Mouse (Mus musculus): ENCODE results near the gene Thsd7a. TPM values are rescaled to one million over a fixed set of nuclear protein-coding genes. Genes with fewer than 3 reads are reported as not detected.

The Thsd7a gene
- polyA plus RNA-seq, 1 experiment from 2014 or later: 3.6 TPM

DNA sequence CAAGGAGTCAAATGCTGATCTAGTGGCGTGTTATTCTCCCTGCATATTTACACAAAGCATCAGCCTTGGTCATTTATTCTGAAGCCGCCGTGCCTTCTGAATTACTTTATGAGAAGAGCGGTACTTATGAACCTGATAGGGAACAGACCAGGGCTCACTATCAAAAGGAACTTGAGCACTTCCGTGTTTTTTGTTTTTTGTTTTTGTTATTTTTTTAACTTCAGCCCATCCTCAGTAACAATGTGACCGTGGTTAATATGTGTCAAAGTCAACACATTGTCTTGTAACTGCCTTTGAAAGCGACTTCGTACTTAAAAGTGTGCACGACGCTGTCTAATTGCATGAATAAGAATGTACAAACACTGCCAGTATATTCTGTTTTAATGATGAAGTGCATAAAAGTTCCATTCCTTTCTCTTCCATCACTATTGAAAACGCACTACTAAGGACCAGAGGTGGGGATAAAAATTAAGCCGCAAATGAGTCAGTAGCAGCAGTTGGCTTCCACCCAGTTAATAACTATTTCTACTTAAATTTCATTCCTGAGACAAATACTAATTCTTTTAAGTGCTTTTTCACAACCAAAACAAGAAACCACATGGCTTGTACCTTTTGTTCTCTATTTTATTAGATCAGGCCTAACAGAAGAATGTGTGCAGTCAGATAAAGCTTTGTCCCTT is 461 bp upstream of the Thsd7a start:
- H3K27me3 ChIP-seq: peaks cover 6% of the 10 kb centered on the region; the same call in 1 of the 2 replicates
- ATAC-seq (ENCODE audit: insufficient number of reproducible peaks, insufficient read depth, low FRiP score, low TSS enrichment, low read depth): no peak
- WGBS: 15% methylated on average over 12 of the region's 12 CpGs
- no peaks in the 10 kb centered on the region for H3K9me3 ChIP-seq
- H3K36me3 ChIP-seq: no peaks in the 10 kb centered on the region
- peak overlapping the region; percentile 94 for H3K4me2 ChIP-seq
- H3K4me3 ChIP-seq: peak overlapping the region; percentile 71
- H3K4me1 ChIP-seq: peaks cover 5% of the 10 kb centered on the region; the same call in 1 of the 2 replicates
- H3K27ac ChIP-seq: no peak overlapping the region
- H3K9ac ChIP-seq: peak overlapping the region; percentile 77

DNA sequence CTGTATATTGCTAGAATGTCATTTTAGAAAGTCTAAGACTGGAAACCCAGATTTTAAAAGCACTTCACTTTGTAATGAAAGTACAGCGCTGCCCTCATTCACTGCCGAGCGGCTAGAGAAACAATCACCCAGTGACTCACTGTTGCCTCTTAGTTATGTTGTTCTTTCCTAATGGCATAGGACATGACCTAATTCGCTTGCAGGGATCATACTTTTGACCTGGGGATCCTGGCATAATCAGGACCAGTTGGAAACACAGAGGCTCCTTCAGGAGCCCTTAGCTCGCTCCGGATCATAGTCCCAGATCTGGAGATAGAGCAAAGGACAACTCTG is 790 bp downstream of the Thsd7a start:
- Histone ChIP-seq H3K27me3 (peaks cover 6% of the 10 kb centered on the region; the same call in 1 of the 2 replicates), H3K9ac (peak overlapping the region; percentile 77), H3K27ac (peak overlapping the region; percentile 48; the same call in 1 of the 2 replicates), H3K4me3 (peak overlapping the region; percentile 71), H3K36me3 (no peaks in the 10 kb centered on the region), H3K4me2 (peak overlapping the region; percentile 94), H3K4me1 (peaks cover 5% of the 10 kb centered on the region; the same call in 1 of the 2 replicates), H3K9me3 (no peaks in the 10 kb centered on the region)
- 0% methylated on average over 6 of the region's 6 CpGs for WGBS
- ATAC-seq (ENCODE audit: insufficient number of reproducible peaks, insufficient read depth, low FRiP score, low TSS enrichment, low read depth): no peak

DNA sequence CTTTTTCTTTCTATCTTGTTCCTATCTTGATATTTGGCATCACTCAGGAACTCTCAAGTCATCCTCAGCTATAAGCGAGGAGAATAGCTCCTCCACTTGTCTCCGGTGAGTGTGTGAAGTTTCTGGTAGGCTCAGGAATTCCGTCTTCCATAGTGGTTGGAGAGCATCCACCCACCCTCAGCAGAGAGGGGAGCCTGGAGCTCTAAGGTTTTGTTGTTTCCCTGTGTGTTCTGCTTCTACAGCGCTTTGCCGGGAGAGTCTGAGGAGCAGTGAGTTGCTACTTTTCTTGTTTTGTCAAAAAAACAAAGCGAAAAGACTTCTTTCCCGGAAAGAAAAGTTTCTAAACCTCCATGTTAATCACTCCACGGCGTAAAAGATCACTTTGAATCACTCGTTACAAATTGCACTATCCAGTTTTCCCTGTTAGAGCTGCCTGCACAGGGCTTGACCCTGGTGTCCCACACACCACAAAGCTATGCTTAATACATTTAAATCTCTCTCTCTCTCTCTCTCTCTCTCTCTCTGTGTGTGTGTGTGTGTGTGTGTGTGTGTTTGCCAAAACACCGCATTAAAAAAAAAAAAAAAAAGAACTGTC is 1.3 kb downstream of the Thsd7a start:
- H3K27ac ChIP-seq: no peak overlapping the region
- H3K9ac ChIP-seq: peak overlapping the region; percentile 77
- H3K4me3 ChIP-seq: peak overlapping the region; percentile 71
- no peaks in the 10 kb centered on the region for H3K9me3 ChIP-seq
- 6% methylated on average over 11 of the region's 11 CpGs for WGBS
- H3K36me3 ChIP-seq: no peaks in the 10 kb centered on the region
- H3K27me3 ChIP-seq: peaks cover 6% of the 10 kb centered on the region; the same call in 1 of the 2 replicates
- ATAC-seq (ENCODE audit: insufficient number of reproducible peaks, insufficient read depth, low FRiP score, low TSS enrichment, low read depth): no peak
- peak overlapping the region; percentile 94 for H3K4me2 ChIP-seq
- H3K4me1 ChIP-seq: peaks cover 5% of the 10 kb centered on the region; the same call in 1 of the 2 replicates

DNA sequence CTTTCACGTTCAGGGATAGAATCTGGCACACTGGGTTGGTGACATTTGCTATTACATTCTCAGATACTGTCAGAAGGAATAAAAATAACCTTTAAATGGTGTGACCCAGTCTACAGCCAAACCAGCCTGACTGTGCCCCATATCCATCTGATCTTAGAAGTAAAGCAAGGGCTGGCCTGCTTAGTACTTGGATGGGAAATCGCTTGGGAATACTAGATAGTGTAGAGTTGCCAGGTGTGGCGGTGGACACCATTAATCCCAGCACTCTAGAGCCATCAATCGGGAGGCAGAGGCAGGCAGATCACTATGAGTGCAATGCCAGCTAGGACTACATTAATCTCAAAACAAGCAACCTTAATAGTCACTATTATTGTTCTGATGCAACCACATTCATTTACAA is 6.4 kb downstream of the Thsd7a start:
- H3K4me1 ChIP-seq: peaks cover 2% of the 10 kb centered on the region; the same call in 1 of the 2 replicates
- ATAC-seq (ENCODE audit: insufficient number of reproducible peaks, insufficient read depth, low FRiP score, low TSS enrichment, low read depth): no peak
- no peaks in the 10 kb centered on the region for H3K9me3 ChIP-seq
- no peaks in the 10 kb centered on the region; the same call in 1 of the 2 replicates for H3K27me3 ChIP-seq
- H3K27ac ChIP-seq: no peak overlapping the region
- WGBS: 87% methylated on average over 4 of the region's 4 CpGs
- H3K9ac ChIP-seq: no peak overlapping the region
- no peak overlapping the region for H3K4me2 ChIP-seq
- H3K36me3 ChIP-seq: no peaks in the 10 kb centered on the region
- no peak overlapping the region for H3K4me3 ChIP-seq

DNA sequence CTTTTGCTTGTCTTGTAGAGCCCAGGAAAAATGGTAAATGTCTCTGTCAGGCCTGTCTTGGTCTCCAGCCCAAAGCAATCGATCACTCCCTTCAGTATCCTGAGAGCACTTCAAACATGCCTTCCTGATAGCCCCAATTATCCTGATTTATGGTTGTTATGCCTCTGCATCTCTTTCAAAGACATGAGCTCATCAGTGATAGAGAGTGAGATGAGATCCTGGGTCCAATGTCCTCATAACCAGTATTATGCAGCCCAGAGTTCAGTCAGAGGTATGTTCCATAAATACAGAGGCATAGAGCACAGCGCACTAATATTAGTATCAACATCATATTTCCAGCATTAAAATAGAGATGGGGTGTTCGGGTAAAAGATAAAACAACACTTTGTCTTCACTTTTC is 15.3 kb downstream of the Thsd7a start:
- Histone ChIP-seq H3K4me1 (no peaks in the 10 kb centered on the region), H3K4me3 (no peak overlapping the region), H3K27ac (no peak overlapping the region), H3K36me3 (no peaks in the 10 kb centered on the region), H3K9me3 (no peaks in the 10 kb centered on the region), H3K4me2 (no peak overlapping the region), H3K9ac (no peak overlapping the region), H3K27me3 (no peaks in the 10 kb centered on the region)
- no peak for ATAC-seq (ENCODE audit: insufficient number of reproducible peaks, insufficient read depth, low FRiP score, low TSS enrichment, low read depth)
- WGBS: 86% methylated on average over 3 of the region's 3 CpGs

DNA sequence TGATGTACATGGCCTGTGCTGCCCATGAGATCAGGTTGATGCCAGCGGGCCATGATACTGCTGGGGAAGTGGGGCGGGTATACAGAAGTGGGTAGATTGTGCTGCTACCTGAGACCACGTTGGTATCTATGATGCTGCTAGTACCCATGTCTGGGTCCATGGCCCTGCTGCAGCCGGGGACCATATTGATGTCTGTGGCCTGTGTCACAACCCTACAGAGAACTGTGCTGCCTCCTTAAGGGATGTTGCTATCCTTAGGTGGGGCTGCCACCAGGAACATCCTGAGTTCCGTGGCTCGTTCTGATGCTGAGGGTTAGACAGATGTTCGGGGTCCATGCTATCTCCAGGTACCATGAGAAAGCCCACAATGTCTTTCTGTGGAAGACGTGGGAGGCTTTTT is 33.1 kb downstream of the Thsd7a start:
- Histone ChIP-seq H3K4me1 (no peaks in the 10 kb centered on the region), H3K9me3 (no peaks in the 10 kb centered on the region), H3K9ac (no peak overlapping the region), H3K27ac (no peak overlapping the region), H3K36me3 (no peaks in the 10 kb centered on the region), H3K27me3 (no peaks in the 10 kb centered on the region), H3K4me3 (no peak overlapping the region), H3K4me2 (no peak overlapping the region)
- 0 out of 2 replicates have a peak, but pooled peaks have one; percentile 37 for ATAC-seq (ENCODE audit: insufficient number of reproducible peaks, insufficient read depth, low FRiP score, low TSS enrichment, low read depth)
- WGBS: 91% methylated on average over 8 of the region's 8 CpGs

DNA sequence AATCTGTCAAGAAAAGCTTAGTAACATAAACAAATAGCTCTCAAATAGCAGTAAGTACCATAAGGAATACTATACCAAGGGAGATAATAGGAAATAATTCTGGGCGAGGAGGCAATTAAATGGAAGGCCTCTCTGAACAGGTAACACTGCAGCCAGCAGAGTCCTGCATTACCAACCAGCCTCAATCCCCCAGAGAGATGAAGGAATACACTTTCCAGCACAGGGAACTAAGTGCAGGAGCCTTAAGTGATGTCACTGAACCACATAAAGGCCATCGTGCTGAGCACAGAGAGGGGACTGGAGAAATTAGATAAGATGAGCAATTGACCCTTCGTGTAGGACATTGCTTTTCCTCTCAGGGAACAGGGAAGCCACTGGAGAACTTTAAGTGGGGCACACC is 36.6 kb downstream of the Thsd7a start:
- no peak for ATAC-seq (ENCODE audit: insufficient number of reproducible peaks, insufficient read depth, low FRiP score, low TSS enrichment, low read depth)
- no peak overlapping the region for H3K9ac ChIP-seq
- H3K4me1 ChIP-seq: no peaks in the 10 kb centered on the region
- no peaks in the 10 kb centered on the region for H3K36me3 ChIP-seq
- WGBS: 75% methylated on average over 3 of the region's 3 CpGs
- no peaks in the 10 kb centered on the region for H3K27me3 ChIP-seq
- H3K4me2 ChIP-seq: no peak overlapping the region
- H3K4me3 ChIP-seq: no peak overlapping the region
- no peak overlapping the region for H3K27ac ChIP-seq
- no peaks in the 10 kb centered on the region for H3K9me3 ChIP-seq

DNA sequence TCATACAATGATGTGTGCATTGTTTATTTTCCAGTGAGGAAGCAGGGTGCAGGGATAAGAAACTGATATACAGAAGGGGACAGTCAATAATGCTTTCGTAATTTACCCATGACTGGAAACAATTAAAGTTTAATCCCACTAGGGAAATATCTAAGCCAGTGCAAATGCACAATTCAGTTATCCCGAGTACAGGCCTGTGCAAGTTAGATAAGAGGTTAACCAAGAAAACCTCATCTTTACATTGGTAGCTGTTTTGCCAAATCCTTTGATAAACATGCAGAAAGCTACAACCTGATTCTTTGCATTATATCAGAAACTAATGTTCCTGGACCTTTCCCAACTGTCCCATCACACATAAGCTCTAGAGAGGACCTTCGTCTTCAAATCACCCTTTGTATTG is 46.3 kb downstream of the Thsd7a start:
- Histone ChIP-seq H3K4me3 (no peak overlapping the region), H3K4me1 (no peaks in the 10 kb centered on the region), H3K27me3 (no peaks in the 10 kb centered on the region), H3K9me3 (no peaks in the 10 kb centered on the region), H3K36me3 (no peaks in the 10 kb centered on the region), H3K27ac (no peak overlapping the region), H3K9ac (no peak overlapping the region), H3K4me2 (no peak overlapping the region)
- WGBS: 44% methylated on average over 3 of the region's 3 CpGs
- no peak for ATAC-seq (ENCODE audit: insufficient number of reproducible peaks, insufficient read depth, low FRiP score, low TSS enrichment, low read depth)

DNA sequence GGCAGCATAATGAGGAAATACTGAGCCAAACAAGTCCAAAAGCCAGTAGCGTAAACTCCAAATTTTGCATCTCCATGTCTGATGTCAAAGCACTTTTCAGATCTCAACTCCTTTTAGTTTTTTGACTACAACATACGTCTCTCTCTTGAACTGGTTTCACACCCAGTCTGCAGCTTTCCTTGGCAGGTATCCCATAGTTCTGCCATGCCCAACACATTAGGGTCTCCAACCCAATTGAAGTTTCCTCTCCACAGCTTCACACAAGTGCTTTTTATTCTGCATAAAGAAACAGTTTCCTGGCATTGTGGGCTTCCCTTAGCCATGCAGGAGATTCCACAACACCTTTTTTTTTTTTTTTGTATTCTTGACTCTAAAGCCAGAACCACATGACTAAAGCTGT is 50.1 kb downstream of the Thsd7a start:
- WGBS: 82% methylated on average over 2 of the region's 2 CpGs

DNA sequence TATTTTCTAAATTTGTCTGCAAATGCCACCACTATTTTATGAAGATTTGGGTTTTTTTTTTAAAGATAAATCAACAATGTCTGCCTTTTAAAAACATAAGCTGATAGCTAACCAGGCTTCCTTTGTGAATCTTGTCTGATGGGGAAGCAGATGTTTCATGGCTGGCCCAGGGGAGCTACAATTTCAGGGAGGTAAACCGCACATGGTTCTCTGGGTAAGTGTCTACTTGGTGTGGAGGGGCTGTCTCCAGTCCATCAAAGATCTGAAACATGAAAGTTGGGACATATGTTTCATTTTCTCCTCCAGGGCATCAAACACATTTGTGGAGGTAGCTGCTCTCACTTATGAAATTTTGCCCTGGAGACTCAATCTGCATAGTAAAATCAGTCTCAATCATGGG is 55.5 kb downstream of the Thsd7a start:
- WGBS: 55% methylated on average over 1 of the region's 1 CpGs
- H3K4me3 ChIP-seq: no peak overlapping the region
- ATAC-seq (ENCODE audit: insufficient number of reproducible peaks, insufficient read depth, low FRiP score, low TSS enrichment, low read depth): no peak
- no peaks in the 10 kb centered on the region for H3K4me1 ChIP-seq
- H3K27ac ChIP-seq: no peak overlapping the region
- H3K27me3 ChIP-seq: no peaks in the 10 kb centered on the region
- no peaks in the 10 kb centered on the region for H3K36me3 ChIP-seq
- no peak overlapping the region for H3K9ac ChIP-seq
- H3K4me2 ChIP-seq: no peak overlapping the region
- H3K9me3 ChIP-seq: no peaks in the 10 kb centered on the region

More for the DNA sequence above, 50.1 kb downstream of the Thsd7a start:
- ATAC-seq (ENCODE audit: insufficient number of reproducible peaks, insufficient read depth, low FRiP score, low TSS enrichment, low read depth): no peak
- Histone ChIP-seq H3K4me2 (no peak overlapping the region), H3K9me3 (no peaks in the 10 kb centered on the region), H3K4me1 (no peaks in the 10 kb centered on the region), H3K9ac (no peak overlapping the region), H3K27ac (no peak overlapping the region), H3K4me3 (no peak overlapping the region), H3K36me3 (no peaks in the 10 kb centered on the region), H3K27me3 (no peaks in the 10 kb centered on the region)

DNA sequence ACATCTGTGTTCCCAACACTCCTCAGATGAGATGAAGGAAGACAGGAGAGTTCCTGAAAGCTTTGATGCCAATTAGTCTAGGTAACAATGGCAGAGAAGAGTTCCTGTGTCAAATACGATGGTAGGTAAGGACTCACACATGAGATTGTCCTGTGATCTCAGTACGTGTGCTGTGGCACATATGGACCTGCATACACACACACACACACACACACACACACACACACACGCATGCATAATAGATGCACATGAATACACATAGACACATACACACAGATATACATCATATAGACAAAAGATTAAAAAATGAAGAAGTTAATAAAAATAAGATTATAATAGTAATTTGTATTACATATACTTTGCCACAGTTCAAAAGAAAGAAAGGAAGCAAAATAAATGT is 56.0 kb downstream of the Thsd7a start:
- H3K27me3 ChIP-seq: no peaks in the 10 kb centered on the region
- no peaks in the 10 kb centered on the region for H3K4me1 ChIP-seq
- no peaks in the 10 kb centered on the region for H3K9me3 ChIP-seq
- no peak overlapping the region for H3K4me2 ChIP-seq
- no peak overlapping the region for H3K9ac ChIP-seq
- no peak overlapping the region for H3K4me3 ChIP-seq
- H3K27ac ChIP-seq: no peak overlapping the region
- 75% methylated on average over 3 of the region's 3 CpGs for WGBS
- no peak for ATAC-seq (ENCODE audit: insufficient number of reproducible peaks, insufficient read depth, low FRiP score, low TSS enrichment, low read depth)
- H3K36me3 ChIP-seq: no peaks in the 10 kb centered on the region

DNA sequence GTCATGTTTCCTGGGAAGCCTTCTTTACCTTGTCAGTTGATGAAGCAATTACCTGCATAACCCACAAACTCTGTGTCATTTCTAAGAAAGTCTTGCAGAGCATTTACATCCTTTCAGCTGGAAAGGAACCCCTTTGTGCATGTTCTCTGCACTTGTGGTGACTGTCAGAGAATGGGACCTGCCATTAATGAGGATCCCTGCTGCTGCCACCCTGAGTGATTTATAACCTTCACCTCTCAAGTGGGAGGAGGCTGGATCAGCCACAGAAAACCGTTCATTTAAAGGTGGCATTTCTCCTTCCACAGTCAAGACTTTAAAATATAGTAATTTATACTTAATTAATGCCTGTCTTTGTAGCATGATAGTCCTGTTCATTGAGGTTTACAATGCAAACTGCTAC is 99.6 kb downstream of the Thsd7a start:
- Histone ChIP-seq H3K36me3 (no peaks in the 10 kb centered on the region), H3K4me3 (no peak overlapping the region), H3K27ac (no peak overlapping the region), H3K9ac (no peak overlapping the region), H3K4me2 (no peak overlapping the region), H3K27me3 (no peaks in the 10 kb centered on the region), H3K4me1 (no peaks in the 10 kb centered on the region), H3K9me3 (no peaks in the 10 kb centered on the region)
- WGBS: 47% methylated on average over 1 of the region's 1 CpGs
- ATAC-seq (ENCODE audit: insufficient number of reproducible peaks, insufficient read depth, low FRiP score, low TSS enrichment, low read depth): no peak
